Mouse (Mus musculus) spleen, postnatal 14 days (tissue): ENCODE measurements around the gene Hk2.

Experiments used
- DNase-seq, 2 experiments: peaks; one replicate each; pipeline ENCODE4 v3.0.0; 2021 to 2022; ENCODE audit warnings: low spot score in 2 of 2

Hk2 gene

DNA sequence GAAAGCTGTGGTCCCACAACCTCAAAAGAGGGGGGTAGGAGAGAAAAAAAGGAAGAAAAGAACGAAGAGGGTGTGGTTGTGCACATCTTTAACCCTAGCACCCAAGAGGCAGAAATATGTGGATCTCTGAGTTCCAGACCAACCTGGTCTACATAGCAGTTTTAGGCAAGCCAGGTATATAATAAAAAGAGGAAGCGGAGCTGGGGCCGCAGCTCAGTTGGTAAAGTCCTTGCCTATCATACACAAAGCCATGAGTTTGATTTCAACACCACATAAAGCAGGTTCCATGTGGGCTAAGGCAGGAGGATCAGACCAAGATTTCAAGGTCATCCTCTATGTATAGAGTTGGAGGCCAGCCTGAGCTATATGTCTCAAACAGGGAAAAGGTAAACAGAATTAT is 4.0 kb downstream of the Hk2 start:
- DNase-seq = no peak

DNA sequence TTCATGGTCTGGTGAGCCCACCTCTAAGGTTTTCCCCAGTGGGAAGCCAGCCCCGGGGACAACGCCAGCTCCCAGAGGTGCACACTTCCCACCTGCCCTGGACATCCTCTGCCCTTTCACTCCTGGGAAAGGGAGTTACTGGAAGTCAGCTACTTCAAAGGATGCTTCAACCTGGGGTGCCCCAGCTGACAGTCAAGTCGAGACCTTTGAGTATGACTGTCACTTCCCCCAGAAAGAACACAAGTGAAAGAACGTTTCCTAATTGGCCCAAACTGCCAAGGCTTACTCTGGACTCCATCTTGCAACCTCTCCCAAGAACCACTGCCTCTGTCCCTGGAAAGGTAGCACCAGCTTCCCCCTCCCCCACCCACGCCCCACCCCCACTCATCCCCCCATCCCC is 4.5 kb downstream of the Hk2 start:
- DNase-seq = no peak

DNA sequence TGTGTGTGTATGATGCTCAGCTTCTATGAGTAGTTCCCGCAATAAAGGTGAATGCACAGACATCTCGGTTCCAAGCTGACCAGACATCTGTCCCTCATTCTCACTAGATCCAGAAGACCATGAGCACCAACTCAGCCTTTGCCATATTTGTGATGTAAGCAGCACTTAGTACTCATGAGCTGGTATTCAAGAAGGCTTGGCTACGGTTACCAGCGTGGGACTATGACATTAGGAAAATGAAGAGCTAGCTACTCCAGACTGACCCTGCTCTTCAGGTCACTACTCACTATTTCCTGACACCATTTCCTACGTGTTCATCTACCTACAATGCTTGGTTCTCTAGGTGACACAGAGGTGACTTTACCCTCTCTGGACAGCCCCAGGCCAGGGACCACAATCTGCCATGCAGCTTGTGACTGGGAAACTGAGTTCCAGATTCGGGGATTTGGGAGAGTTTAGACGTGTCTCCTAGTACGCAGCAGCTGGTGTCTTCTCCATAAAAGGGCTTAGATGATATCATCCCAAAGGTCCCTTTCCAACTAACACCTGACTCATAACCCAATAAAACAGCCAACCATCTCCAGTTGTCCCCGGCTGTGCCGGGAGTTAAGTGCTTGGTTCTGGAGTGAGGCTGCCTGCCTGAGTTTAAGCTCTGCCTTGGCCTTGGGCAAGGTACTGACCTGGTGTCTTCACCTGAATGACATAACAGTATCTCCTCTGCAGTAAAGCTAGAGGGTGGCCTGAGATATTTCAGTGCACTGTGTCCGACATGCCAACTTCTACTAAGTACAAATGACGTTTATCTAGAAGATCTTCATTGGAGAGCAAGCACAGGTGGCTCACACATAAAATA is 6.3 kb downstream of the Hk2 start:
- no peak for DNase-seq

DNA sequence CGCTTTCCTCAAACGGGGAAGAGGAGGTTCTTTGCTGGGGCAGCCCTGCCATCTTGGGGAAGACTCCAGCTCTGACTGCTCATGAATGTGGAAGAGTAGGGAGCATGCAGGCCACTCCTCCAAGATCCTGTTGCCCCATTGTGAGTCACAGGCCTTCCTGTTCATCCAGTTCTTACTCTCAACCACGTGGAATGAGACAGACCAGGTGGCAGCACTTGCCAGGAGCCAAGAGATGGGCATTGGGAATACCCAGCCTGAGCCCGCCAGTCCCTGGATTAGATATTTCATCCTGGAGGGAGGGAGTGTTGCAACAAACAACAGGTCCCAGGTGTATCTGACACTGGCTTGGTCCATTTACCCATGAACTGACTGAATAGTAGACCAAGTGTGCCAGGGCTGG is 7.6 kb downstream of the Hk2 start:
- DNase-seq = no peak

DNA sequence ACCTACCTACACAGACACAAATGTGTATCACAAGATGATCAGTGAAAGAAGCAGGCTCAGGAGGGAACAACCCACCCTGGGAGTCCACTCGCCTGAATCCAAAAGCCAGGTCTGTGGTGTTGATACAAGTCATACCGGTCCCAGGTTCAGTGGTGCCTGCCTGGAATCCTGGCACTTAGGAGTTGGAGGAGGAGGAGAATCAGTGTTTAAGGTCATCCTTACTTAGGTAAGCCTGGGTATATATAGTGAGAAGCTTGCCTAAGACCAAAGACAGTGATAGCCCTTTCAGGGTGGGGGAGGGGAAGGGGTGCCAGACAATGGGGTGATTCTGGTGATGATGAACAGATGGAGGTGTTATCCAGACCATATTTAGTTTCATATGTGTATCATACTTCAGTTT is 9.0 kb downstream of the Hk2 start:
- DNase-seq = no peak

DNA sequence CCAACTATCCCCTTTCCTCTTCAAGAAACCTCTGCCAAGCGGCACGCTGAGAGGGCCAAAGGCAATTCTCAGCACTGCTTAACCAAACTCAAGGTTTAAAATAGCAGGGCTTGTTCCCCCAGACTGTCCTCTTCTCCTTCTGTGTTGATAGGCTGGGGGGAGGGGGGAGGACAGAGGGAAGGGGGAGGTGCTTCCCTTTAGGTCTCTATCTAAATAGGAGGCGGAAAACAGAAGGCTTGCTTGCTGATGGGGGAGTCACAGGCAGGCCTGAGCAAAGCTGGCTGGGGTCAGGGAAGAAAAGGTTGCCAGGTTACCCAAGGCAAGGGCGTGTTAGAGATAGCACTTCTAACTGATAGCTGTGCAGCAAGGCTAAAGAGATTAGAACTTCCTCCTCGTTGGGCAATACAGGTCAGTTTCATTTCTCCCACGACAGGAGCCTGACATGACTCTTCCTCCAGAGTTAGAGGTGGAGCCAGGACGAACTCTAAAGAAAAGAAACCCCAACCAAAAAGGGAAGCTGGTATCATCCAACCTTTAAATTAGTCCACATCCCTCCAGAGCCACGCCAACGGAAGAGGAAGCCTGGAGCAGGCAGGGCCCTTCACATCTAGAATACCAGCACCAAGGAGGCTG is 10.3 kb downstream of the Hk2 start:
- no peak for DNase-seq

DNA sequence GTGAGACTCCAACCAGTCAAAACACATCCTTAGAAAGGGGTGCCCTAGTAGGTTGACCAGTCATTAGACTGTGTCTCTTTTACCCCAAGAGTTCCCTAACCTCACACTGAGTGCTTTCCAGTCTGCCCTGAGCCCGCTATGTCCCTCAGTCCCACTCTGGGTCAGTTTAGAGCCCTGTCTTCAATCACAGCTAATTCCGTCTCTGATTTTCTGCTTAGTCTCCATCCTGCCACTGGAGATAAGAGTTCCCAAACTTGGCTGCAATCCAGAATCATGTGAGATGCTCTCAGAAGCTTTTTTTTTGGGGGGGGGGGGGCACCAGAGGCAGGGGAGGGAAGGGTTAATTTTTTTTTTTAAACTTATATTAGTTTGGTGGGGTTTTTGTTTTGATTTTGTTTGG is 11.5 kb downstream of the Hk2 start:
- DNase-seq = no peak

DNA sequence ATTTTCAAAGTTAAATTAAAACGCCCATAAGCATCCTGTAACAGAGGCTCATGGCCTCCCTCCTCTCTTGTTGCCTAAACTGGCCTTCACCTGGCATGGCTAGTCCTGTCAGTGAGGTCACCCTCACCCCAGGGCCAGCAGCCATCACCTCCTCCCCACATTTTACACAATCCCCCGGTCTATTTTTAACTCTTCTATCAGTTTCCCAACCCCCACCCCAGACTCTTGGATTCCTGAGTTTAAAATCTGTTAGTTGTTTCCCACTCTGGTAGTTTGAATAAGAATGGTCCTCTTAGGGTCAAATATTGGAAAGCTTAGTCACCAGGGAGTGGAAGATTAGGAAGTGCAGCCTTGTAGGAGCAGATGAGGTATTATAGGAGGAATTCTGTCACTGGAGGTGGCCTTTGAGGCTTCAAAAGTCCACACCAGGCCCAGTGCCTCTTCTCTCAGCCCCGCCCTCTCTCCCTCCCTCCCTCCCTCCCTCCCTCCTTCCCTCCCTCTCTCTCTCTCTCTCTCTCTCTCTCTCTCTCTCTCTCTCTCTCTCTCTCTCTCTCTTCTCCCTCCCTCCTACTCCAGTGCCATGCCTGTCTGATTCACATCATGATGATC is 13.4 kb downstream of the Hk2 start:
- DNase-seq = no peak

DNA sequence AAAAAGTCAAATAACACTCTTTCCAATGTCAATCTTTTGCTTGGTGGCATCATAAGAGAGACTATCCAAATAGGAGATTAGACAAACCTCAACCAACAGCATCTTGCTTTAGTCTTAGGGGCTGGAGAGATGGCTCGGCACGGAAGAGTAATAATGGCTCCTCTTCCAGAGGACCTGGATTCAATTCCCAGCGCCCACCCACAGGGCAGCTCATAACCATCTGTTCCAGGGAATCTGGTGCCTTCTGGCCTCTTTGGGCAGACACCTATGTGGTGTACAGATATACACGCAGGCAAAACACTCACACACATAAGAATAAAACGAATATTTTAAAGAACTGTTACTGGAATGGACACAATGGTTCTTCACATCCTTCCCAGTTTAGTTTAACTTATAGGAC is 15.0 kb downstream of the Hk2 start:
- no peak for DNase-seq

DNA sequence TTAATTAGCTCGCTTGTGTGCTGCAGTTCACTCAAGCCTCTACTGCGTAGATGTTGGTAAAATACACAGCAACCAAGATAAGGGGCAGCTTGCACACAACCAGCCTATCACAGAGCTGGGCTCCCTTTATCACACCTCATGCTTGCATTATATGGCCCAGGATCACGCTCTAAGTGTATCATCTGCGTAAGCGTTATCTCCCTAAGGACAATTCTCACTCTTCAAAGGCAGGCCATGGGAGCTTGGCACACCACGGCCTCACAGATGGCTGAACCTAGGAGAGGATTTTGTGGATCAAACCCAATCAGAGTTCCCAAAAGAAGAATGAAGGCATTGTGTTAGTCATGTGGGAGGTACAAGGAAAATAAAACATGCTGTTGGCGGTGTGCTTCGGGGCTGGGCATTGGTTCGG is 17.4 kb downstream of the Hk2 start:
- DNase-seq = no peak

DNA sequence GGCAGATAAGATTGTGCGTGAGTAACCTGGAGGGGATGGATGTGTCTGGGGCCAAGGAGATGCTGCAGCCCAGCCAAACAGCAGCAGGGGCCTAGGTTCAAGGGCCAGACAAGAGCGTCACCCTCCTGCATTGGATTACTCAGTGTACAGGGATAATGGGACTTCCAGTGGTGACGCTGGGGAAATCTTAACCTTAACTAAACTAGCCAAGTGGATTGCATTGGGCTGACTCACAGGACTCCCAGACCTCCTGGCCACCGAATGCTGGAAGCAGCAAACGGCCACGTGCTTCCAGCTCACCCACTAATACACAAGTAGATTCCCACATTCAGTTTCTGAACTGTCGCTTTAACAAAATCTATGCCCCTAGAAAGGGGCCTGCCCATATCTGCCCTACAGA is 18.0 kb downstream of the Hk2 start:
- no peak for DNase-seq

DNA sequence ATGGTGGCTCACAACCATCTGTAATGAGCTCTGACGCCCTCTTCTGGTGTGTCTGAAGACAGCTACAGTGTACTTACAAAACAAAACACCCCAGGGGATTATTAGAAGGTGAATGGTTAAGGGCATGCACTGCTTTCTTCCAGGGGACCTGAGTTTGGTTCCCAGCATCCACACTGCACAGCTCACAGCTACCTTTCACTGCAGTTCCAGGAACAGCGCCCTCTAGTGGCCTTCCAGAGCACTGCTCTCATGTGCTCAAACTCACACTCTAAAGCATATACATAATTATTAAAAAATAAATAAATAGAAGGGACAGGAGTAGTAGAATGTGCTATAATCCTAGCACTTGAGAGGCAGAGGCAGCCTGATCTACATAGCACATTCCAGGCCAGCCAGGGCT is 18.9 kb downstream of the Hk2 start:
- no peak for DNase-seq

DNA sequence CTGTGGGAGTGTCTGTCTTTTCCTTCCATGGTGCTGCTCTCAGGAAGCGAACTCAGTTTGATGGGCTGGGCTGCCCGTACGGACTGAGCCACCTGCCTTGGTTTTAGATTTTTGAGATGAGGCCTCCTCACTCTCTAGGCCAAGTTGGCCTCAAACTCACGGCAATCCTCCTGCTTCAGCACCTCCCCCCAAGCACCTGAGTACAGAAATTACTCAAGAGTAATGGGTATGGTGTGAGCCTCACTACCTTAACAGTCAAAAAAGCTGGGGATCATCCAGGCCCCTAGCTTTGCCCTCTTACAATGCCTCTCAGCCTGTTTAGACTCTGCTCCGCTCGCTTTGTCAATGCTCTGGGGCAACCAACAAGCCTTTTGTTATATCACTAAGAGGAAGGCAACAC is 19.5 kb downstream of the Hk2 start:
- no peak for DNase-seq

DNA sequence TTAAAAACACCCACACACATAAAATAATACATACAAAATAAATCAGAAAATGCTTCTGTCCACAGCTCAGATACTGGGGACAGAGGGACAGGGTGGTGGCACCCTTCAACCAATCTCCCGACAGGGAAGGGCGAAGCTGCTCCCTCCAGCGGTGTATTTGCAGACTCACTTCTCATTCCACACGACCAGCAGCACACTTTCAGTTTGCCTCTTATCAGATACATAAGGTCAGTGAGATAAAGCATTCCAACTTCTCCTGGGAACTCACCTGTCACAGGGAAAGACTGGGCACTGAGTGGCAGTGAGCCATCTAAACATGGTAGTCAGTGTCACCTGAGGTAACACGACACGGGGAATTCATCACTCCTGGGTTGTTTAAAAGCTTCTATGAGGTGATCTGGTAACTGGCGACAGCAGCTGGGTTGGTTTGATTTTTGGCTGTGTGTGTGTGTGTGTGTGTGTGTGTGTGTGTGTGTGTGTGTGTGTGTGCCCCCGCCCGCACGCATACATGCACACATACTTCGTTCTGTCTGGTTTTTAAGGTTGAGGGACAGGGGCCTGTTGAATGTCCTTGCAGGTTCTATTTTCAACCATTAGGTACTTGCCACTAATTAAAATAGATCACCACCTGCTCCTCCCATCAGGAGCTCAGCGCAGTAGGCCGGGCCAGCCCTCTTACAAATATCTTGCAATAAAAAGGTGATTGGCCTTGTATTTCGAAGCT is 20.5 kb downstream of the Hk2 start:
- no peak for DNase-seq

DNA sequence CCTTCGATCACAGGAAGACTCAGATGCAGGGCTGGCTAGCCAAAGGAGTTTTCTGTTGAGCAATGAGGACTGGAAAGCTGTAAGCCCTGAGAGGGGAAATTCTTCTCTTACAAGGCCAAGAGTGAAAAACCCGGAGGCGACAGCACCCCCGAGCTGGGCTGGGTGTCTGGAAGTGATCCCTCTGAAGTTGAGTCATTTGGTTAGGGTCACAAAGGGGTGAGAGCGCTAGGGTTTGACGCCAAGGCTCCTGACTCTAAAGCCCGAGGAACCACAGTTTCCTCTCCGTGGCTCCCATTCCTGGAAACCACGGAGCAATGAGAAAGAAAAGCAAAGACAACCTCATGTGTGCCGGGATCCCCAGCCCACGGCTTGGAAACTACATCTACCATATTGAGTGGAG is 21.2 kb downstream of the Hk2 start:
- no peak for DNase-seq

DNA sequence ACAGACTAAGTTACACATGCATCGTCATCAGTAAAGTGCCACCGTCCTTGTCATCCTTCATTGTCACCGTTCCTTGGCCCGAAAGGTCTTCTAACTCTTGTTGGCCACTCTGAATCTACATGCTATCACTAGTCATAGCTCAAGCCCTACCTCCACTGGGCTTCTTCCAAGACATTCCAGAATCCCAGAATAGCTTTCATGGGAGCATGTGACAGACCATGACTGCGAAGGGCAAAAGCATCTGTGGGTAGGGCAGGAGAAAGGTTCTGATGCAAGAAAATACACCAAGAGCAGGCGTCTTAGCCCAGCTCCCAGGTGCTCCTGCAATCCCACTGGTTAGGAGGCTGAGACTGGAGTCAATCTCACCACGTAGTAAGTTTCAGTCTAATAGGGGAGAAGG is 22.5 kb downstream of the Hk2 start:
- DNase-seq = no peak

DNA sequence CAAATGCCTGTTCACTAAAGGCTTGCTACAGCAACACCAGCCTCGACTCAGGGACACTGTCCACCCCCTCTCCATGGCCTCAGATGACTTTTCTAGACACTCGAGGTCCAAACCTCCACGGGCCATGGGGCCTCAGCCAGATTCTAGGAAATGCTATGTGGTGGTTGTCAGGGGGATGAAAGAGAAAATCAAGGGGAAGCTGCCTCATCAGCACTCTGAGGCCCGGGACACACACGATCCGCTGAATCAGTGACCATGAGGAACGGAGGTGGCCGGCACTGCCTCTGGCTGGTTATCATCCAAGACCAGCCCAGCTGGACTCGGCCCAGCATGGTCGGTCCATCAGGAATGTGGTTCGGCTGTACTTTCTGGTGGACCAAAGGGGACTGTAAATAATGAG is 23.2 kb downstream of the Hk2 start:
- no peak for DNase-seq

DNA sequence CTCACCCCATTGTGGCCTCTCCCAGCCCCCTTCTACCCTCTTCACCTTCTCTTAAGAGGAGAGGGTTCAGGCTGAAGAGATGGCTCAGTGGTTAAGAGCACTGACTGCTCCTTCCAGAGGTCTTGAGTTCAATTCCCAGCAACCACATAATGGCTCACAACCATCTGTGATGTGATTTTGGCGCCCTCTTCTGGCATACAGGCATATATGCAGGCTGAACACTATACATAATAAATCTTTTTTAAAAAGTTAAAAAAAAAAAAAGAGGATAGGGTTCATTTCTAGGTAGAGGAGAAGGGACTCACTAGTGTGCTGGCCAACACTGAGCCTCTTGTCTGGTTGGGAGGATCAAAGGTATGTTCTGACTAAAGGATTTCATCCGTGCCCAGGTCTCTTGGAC is 24.2 kb downstream of the Hk2 start:
- no peak for DNase-seq

DNA sequence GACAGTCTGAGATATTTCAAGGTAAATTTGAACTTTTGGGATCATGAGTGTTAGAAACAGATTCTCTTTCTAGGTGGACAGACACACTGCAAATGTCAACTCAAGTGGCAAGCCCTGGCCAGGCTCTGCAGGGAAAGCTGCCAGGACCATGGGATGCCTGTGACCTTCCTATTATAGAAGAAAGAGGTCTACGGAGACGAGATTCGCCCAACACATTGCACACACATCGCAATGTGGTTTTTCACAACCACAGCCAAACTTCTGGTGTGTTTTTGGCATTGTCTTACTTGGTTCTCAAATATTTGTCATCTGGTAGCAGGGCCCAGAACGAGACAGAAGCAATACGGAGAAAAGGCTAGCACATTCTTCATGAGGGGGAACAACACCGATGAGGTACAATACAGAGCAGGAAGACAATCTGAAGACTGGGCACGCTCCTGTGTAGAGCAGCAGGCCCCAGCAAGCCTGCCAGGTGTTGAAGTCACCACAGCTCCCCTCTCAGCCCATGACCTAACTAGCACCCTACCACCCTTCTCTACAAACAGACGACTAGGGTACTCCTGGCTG is 26.1 kb downstream of the Hk2 start:
- DNase-seq = no peak

DNA sequence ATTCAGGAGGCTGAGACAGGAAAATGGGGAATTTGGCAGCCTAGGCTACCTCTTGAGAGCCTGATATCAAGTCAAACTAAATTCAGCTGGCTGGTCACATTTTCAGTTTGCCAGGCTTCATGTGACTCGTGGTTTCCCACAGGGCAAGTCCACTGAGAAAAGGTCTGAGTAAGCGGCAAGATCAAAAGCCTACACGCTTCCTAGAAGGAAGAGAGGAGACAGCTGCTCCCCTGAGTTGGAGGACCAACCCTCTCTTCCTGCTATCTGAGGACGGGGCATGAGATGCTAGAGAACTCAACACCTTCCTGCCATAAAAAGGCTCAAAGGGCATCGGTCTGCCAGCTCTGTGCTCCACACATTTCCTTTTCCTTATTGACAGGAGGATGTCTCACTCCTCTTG is 27.2 kb downstream of the Hk2 start:
- no peak for DNase-seq

DNA sequence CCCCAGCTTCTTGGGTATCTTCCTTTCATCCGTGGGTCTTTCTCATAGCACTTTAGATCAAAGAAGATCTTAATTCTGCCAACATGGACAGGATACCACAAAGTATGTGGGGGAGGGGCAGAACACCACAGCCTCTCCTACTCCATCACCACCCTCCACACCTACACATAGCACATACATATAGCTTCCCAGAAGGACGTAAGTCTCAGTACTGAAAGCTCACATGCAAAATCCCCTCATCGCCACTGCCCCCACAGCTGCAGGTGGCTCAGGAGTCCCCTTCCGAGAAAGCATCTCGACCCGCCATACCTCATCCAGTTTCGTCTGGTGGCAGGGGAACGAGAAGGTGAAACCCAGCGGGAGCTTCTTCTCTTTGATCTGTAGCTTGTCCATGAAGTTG is 29.7 kb downstream of the Hk2 start:
- DNase-seq = no peak

DNA sequence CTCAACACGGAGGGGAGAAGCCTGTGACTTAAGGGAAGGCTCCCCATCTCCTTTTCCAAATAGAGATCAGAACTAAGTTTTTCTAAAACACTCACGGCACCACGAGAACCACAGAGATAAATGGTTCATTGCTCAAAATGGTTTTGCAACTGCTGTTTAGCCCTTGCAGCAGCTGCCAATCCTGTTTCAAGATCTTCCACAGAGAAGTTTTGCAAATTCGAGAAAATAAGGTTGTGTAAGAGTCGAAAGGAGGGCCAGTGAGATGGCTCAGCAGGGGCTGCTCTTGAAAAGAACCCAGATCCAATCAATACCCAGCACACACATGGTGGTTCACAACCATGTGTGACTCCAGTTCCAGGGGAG is 32.8 kb downstream of the Hk2 start:
- no peak for DNase-seq
